Mouse (Mus musculus): ENCODE data around the gene Gtf3c5.

- 0 out of 2 replicates have a peak, but pooled peaks have one; percentile 19 for TF ChIP-seq POLR2A (IDR thresholded peaks at IDR 0.05; ENCODE audit: extremely low read depth, insufficient read depth, low read length)
- TF ChIP-seq CTCF (IDR thresholded peaks at IDR 0.05; ENCODE audit: extremely low read depth, insufficient read depth, low read length) = no peak
Observed at GRCm38 (mm10) chr2:28525219-28525942, 58.2 kb downstream of the Gtf3c5 start.
